Mouse (Mus musculus): ENCODE results near the gene Sfta2. TPM values are rescaled to one million over a fixed set of nuclear protein-coding genes. Genes with fewer than 3 reads are reported as not detected.
A peak's percentile ranks its signal among the peaks of the same experiment; 100 is the strongest.

Sfta2 gene
- total RNA-seq (2021): not detected
- not detected in 2 replicates for polyA plus RNA-seq (2012; rRNA removed)
- long read RNA-seq: 0 reads

GRCm38 (mm10) chr17:35601249-35601648 lies at the start of gene Sfta2:
Gene Sfta2, plus strand, starts transcription at chr17:35601549.
- DNase-seq: no peak

DNA sequence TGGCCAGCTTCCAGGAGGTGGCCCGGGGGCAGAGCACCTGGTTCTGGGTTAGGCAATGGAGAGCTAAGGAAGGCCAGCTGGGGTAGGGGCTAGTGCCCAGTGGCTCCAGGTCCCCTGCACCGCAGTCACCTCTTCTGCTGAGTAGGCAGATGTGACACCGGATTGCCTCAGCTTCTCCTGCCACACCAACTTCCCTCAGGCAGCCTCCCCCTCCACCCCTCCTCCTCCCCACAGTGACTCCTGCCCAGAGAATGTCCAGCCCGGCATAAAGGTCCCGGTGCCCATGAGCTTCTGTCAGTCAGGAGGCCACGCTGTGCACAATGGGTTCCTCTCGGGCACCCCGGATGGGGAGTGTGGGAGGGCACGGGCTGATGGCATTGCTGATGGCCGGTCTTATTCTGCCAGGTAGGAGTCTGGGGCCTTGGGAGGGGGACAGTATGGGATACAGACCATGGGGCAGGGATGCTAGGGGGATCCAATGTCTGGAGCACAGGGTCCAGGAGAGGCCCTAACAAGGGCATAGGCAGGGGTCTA lies 49.4 kb upstream of the Sfta2 start, which contains the start of gene Cdsn:
Cdsn (plus strand) TSS at position 248 of the 534 bp plus-strand sequence.
- peak; percentile 57 for DNase-seq

- no peak for DNase-seq
These were observed 47.0 kb upstream of the Sfta2 start for GRCm38 (mm10) chr17:35554321-35554720.

DNA sequence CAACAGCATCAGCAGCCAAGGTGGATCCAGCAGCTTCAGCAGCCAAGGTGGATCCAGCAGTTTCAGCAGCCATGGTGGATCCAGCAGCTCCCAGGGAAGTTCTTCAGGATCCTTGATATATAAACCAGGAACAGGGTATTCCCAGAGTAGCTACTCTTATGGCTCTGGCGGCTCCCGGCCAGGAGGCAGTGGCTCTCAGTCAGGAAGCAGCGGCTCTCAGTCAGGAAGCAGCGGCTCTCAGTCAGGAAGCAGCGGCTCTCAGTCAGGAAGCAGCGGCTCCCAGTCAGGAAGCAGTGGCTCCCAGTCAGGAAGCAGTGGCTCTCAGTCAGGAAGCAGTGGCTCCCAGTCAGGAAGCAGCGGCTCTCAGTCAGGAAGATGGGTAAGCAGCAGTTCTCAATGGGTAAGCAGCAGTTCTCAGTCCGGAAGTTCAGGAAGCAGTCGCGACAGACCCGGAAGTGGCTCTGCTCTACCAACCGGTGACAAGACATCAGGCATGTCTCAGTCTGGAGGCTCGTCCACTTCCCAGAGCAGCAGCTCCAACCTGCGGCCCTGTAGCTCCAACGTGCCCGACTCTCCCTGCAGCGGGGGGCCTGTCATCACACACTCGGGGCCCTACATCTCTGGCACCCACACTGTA lies 46.5 kb upstream of the Sfta2 start:
- DNase-seq: no peak

- no peak for DNase-seq
These were observed 45.1 kb upstream of the Sfta2 start for GRCm38 (mm10) chr17:35556186-35556765.

- peak; percentile 51 for DNase-seq
These were observed 44.5 kb upstream of the Sfta2 start for GRCm38 (mm10) chr17:35556812-35557211.

GRCm38 (mm10) chr17:35557351-35557750 lies 44.0 kb upstream of the Sfta2 start:
- peak; percentile 52 for DNase-seq

DNA sequence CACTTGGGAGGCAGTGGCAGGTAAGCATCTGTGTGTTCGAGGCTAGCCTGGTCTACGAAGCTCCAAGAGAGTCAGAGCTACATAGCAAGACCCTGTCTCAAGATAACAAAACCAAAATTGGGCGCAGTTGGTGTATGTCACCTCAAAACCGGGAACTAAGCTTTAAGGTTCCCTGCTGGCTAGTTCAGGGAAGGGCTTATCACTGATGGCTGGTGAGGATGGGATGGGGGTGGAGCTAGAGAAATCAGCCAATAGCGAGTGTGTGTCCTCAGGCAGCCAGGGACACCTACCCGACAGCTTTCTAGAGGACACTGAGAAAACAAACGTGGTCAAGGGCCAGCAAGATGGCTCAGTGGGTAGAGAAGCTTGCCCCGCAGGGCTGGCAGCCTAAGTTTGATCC lies 43.1 kb upstream of the Sfta2 start:
- DNase-seq: no peak

DNA sequence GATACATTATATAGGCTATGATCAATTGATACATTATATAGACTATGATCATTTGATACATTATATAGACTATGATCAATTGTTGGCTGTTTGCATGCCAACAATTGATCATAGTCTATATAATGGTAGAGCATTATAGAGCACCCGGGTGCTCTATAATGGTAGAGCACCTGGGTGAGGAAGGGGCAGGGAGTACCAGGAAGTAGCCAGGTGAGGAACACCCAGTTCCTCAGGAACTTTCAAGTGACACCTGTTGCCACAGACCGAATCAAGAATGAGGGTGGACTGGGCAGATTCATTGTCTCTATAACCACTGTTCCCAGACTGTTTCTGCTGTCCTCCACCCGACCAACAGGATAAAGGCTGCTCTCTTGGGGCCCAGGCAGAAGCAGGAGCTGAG lies 34.2 kb upstream of the Sfta2 start, which contains the start of gene 2300002M23Rik:
2300002M23Rik (plus strand) TSS at position 301 of the 400 bp plus-strand sequence.
- no peak for DNase-seq

GRCm38 (mm10) chr17:35567767-35568166 lies 33.6 kb upstream of the Sfta2 start:
- DNase-seq: no peak

GRCm38 (mm10) chr17:35569091-35569944 lies 32.0 kb upstream of the Sfta2 start:
- DNase-seq: no peak

DNA sequence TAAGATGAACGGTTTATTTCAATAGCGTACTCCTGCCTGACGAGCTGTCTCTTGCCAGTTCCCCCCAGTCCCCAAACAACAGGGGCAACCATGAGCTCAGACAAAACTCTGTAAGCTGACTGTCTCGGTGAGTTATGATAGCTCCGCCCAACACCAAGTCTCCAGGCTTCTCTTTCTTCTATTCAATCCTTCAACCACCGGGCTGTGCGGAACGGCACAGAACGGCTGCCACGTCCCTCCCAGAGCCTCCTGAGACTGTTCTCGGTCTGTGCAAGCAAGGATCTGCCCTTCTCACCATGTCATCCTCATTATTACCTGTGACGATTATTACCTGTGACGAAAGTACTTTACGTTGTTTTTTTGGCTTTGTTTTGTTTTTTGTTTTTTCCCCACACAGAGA lies 30.5 kb upstream of the Sfta2 start:
- DNase-seq: no peak

DNA sequence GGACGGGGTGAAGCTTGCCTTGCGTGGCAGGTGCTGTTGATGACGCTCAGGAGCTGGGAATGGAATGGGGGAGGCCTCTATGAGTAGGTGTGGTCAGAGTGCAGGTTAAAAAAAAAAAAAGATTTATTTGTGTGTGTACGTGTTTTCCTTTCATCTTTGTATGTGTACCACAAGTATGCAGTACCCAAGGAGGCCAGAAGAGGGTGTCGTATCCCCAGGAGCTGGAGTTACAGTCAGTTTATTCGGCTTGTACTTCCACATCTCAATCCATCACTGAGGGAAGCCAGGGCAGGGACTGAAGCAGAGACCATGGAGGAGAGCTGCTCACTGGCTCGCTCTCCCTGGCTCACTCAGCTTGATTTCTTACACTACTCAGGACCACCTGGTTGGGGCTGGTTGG lies 29.9 kb upstream of the Sfta2 start:
- no peak for DNase-seq

- peak; percentile 55 for DNase-seq
These were observed 23.1 kb upstream of the Sfta2 start for GRCm38 (mm10) chr17:35578211-35578610.

DNA sequence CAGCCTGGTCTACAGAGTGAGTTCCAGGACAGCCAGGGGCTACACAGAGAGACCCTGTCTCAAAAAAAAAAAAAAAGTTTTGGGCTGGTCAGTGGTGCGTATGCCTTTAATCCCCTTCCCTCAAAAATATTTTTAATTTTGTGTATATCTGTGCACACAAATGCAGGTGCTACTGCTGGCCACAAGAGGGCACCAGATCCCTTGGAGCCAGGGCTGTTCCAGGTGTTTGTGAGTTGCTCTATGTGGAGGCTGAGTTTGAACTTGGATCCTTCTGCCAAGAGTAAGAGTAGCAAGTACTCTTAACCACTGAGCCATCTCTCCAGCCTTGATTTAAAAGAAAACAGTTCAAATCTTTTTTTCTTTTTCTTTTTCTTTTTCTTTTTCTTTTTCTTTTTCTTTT lies 18.4 kb upstream of the Sfta2 start:
- no peak for DNase-seq

DNA sequence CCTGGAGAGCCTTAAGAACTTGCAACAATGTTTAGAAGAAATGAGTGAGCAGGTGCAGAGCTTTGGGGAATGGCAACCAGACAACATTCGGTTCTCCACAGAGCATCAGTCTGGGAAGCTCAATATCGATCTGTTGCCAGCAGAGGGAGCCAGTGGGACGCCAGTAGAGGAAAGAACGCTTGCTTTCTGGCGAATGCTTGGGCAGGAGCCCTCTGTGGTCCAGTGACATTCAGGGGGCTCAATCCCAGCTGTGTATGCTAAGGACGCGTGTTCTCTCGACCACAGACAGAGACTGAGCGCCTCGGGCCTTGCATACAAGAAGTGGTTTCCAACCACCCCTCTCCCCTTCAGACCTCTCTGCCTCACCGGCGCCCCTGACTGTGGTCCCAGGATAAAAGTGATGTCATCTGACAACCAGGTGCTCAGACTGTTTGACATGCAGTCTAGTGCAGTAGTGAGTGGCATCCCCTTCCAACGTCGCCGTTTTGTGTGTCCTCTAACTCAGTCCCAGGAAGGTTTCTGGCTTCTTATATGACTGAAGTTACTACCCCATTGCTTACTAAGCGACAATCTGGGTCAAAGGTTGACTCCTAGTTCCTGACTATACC lies 16.9 kb upstream of the Sfta2 start:
- peak; percentile 70 for DNase-seq

DNA sequence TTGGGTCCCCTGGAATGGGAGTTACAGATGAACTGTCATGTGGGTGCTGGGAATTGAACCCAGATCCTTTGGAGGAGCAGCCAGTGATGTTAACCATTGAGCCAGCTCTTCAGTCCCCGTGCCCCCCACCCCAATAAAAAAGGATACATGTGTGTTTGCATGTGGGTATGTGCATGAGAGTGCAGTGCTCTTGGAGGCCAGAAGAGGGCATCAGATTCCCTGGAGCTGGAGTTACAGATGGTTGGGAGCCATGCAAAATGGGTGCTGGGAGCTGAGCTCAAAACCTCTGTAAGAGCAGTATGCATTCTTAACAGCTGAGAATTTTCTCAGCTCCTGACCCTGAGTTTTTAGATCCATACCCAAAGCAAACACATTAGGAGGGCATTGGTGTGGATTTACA lies 14.1 kb upstream of the Sfta2 start:
- DNase-seq: no peak

GRCm38 (mm10) chr17:35588387-35588786 lies 13.0 kb upstream of the Sfta2 start:
- DNase-seq: no peak

- peak; percentile 76 for DNase-seq
These were observed 10.7 kb upstream of the Sfta2 start for GRCm38 (mm10) chr17:35590410-35591218.

GRCm38 (mm10) chr17:35591219-35591578 lies 10.2 kb upstream of the Sfta2 start:
- no peak for DNase-seq

- no peak for DNase-seq
These were observed 9.6 kb upstream of the Sfta2 start for GRCm38 (mm10) chr17:35591731-35592130.
